Mouse (Mus musculus) spleen, adult 12 weeks (tissue): ENCODE measurements at regions not wholly inside any gene's neighbourhood (a gene's known extent, or its start where the extent isn't known, plus 50 kb on each side); places are given as distances from the start of the nearest gene placed in this dataset.
A peak's percentile ranks its signal among the peaks of the same experiment; 100 is the strongest.

ENCODE experiments used
- DNase-seq: peaks from one replicate; pipeline ENCODE4 v3.0.0; 2022; ENCODE audit warnings: low spot score

DNA sequence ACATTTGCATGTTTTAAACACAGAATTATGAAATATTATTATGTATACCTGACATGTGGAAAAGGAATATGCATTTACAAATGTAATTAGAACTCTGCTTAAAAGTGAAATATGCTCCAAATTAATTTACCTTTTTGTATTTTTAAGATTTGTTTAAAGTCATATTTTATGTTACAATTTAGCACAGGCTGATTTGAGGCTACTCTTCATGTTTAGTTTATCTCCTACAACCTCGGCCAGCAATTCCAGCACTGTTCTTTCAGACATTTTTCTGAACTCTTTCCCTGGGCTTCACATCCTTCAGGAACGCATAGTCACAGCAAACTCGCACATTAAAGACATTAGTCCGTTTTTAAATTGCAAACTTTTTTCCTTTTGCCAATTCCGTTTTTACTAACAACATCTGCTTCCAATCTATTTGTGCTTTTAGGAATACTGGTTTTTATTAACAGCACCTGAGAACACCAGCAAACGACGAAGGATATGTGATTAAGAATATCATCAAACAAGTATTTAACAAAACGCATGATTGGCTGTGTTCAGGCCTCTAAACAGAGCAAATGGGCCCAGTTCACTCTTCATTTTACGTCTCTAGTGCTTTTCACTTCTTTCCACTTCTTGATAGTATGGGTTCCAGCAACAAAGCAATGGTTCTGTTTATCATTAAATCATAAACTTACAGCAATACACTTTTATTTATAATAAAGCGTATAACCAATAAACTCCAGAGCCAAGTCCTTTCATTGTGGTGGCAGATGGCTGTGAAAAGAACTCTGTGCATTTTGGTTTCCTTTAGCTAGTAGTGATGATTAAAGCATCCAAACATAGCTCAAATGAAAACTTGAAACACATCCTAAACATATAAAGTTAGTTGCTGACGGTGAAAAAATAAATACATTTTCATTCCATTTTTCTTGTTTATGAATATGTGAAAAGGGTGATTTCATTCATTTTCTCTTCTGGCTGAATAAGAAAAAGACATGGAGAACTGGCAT is 251.3 kb upstream of the Nfe2l3 start:
- no peak for DNase-seq

DNA sequence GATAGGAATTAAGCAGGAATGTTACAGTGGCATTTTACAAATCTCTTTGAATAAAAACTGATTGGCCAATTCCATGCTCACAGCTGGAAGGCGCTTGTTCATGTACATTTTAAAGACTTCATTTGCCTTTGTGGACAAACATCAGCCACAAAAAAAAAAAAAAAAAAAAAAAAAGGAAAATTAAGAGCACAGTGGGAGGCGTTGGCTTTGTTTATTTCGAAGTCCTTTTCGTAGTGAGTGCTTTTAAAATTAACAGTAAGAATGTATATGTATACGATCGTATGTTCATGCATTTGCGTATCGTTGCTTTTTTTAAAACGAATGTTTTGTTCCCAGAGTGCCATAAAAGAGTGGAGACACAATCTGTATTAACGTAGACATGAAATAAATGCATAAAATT is 250.6 kb upstream of the Nfe2l3 start:
- DNase-seq, result no peak

GRCm38 (mm10) chr6:51182771-51183284 is 249.6 kb upstream of the Nfe2l3 start:
- no peak for DNase-seq

DNA sequence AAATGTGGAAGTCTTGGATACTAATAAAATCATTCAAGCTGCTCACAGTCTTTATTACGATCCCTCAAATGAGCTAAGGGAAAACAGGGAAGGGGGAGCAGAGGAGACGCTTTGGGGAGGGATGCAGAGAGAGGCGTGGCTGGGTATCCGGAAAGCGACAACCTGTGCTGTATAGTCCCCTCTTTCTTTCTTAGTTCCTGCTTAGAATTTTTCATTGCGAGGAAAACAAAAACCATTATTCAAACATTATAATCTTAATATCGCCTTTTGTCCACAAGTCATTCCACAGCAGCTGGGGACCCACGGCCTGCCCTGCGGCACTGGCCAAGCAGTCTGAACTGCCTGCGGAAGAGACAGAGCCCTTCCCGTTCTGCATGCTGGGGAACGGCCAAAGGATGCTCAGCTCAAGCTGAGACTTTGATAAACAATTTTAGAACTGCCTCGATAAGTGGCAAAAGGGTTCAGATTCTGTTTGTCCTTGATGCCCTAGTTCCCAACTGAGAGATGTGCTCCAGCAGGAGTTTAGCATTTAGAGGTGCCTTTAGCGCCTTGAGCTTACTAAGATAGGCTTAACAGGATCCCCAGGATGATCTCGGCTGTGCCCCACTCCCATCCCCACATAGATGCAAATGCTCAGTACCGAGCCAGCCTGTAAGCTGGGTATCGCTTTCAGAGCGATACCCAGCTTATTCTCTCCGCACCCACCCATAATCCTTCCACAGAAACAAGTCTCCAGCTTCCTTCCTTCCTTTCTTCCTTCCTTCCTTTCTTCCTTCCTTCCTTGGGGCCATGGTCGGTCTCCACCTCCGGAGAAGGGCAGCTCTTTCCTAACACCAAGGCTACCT is 248.7 kb upstream of the Nfe2l3 start:
- no peak for DNase-seq

- DNase-seq, result no peak
Measured at GRCm38 (mm10) chr6:51184500-51184899, 248.0 kb upstream of the Nfe2l3 start.

DNA sequence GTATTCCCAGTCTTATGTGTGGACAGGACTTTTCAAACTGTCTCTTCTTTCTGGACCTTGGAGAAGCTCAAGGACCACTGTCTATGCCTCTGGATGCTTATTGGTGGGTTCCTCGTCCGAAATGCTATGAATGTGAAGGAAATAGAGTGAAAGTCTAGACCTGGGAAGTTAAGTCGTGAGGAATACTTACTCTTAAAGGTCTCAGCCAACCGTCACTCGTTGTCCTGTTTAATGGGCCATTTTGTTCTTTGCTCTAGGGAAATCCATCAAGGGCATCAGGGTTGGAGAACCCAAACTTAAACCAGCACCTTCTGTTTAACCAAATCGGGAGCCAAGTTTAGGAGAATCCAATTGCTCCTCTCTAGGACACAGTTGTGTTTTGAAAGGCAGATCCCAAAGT is 247.3 kb upstream of the Nfe2l3 start:
- no peak for DNase-seq

DNA sequence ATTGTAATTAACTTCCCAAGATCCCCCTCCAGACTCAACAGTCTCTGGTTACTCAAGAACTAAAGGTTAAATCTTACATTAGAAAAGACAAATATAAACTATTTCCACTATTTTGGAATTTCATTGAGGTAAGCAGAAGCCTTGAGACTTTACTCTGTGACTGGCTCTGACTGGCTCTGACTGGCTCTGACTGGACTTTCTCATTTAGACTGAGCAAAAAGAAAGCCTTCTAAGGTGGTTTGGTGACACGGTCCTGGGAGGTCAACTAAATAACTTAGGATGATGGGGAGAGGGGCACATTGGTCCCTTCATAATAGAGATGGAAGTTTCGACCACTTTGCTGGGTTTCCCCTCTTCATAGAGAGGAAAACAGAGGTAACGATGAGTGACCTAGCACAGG is 243.3 kb upstream of the Nfe2l3 start:
- DNase-seq, result no peak

DNA sequence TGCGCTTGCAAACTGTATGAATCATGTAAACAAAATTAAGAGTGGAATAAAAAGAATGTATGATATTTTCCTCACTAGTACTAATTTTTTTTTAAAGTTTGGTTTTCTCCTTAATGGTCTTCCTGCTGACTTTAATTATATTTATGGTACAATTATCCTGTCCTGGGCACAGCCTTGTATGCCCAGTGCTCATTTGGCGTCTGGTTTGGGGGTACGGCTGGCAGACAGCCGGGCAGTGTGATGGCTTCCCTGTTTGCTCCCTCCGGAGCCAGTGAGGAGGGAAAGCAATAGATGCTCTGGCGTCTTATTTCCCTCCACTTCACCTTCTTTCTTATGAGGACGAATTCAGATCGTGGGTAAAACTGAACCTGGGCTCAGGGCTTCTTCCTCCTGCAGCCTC is 239.6 kb upstream of the Nfe2l3 start:
- DNase-seq, result no peak

- no peak for DNase-seq
Measured at GRCm38 (mm10) chr6:51193356-51193755, 239.1 kb upstream of the Nfe2l3 start.

DNA sequence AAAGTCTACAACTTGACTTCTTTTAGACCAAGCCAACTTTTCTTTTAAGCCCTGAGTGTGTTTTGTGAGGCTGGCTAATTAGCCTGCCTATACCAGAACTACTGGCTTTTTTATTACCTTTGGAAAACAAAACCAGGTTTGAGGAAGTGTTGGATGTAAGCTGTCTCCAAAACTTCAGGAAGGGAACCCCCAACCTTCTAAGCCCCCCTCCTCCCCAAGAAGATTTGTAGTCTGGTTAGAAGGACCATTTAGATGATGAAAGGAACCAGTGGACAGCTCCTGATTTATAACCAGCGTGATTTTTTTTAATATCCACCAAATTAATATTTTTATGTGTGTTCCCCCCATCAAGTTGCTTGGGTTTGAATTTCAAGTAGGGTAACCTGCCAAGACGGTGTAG is 236.1 kb upstream of the Nfe2l3 start:
- no peak for DNase-seq

GRCm38 (mm10) chr6:51197000-51197774 is 235.3 kb upstream of the Nfe2l3 start:
- no peak for DNase-seq

GRCm38 (mm10) chr6:51200207-51200606 is 232.3 kb upstream of the Nfe2l3 start:
- no peak for DNase-seq

- no peak for DNase-seq
Measured at GRCm38 (mm10) chr6:51200837-51201236, 231.6 kb upstream of the Nfe2l3 start.

DNA sequence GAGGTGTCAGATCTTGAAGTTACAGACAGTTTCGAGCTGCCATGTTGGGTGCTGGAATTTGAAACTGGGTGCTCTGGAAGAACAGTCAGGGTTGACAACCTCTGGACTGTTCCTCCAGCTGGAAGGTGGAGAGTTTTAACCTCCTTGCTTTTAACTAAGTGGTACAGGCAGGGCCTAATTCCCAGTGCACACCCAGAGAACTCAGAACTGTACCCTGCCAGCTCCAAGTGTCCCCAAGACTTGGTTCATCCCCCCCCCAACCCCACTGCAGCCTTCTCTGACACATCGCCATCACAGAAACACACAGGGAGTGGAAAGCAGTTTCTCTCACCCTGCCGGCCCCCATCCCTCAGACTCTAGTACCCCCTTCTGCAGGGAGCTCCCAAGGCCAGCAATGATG is 228.2 kb upstream of the Nfe2l3 start:
- DNase-seq, result no peak

DNA sequence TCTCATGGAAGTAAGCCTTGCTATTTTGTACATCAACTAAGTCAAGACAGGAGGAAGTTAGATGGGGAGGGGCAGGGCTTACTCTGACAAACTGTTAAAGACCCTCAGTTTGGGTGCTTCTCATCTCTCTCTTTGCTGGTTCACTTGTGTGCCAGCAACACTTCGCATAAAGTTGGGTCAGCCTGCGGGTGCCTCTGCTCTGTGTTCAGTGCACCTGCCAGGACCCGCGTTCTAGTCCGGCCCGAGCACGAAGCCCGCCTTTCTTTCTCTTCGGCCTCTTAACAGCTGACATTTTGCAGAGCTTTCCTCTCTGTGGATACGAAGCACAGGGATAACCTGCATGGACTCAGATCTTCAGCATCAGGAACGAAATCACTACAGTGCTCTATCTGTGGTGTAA is 227.1 kb upstream of the Nfe2l3 start:
- no peak for DNase-seq

DNA sequence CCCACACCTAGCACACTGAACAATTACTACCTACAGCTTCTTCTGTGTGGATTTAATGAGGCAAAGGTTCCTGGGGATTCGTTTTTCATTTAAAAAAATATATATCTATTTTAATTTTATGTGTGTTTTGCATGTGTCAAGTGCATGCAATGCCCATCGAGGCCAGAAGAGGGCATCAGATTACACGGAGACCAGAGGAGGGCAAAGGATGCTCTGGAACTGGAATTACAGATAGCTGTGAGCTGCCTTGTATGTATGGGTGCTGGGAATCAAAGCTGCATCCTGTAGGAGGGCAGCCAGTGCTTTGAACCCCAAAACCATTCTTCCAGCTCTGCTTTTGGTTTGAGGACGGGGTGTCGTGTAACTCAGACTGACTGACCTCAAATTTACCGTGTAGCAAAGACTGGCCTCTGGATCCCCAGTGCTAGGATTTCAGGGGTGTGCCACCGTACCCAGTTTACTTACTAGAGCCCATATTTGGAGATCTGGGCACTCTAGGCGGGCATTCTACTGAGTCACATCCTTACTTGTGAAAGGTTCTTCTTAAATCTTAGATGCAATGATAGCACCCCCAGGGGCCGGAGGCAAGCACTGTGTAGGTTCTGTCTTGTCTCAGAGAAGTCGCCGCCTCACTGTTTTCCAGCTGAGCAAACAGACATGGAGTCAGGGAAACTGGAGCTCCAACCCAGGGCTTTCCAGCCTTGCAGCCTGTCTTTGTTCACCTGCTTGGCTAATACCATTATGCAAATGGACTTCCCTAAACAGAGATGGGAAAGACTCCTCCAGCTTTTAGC is 225.6 kb upstream of the Nfe2l3 start:
- peak; percentile 14 for DNase-seq

DNA sequence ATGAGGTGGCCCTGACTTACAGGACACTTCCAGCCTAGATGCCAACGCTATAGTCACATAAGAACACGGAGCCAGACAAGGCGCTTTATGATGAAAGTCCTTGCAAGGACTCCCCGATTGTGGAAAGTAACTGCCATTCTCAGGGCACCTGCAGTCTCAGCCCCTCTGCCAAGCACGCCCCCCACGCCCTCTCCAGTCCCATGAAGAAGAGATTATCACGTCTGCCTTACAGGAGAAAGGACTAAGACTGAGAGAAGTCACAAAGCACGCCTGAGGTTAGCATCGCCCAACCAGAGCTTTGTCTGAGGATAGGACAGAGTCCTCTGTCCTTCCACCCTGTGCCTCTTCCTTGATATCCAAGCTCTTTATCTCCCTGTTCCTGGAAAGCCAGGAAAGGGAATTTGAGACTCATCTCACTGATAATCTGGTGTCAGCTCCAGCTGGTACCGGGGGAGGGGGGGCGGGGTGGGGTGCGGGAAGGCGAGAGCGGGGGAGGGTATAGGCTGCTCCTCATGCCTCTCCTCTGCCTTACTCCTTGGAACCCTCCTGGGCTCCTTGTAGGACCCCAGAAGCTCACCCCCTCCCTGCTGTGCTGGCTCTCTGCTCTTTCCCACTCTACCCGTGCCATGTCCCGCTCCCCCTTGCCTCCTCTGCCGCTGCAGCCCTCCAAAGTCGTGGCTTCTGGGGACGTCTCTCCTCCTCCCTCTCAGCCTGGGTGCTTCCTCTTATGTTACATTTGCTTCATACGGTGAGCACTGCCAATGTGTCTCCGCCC is 224.7 kb upstream of the Nfe2l3 start:
- no peak for DNase-seq

GRCm38 (mm10) chr6:51208660-51209396 is 223.6 kb upstream of the Nfe2l3 start:
- no peak for DNase-seq

- no peak for DNase-seq
Measured at GRCm38 (mm10) chr6:51211418-51211817, 221.1 kb upstream of the Nfe2l3 start.

DNA sequence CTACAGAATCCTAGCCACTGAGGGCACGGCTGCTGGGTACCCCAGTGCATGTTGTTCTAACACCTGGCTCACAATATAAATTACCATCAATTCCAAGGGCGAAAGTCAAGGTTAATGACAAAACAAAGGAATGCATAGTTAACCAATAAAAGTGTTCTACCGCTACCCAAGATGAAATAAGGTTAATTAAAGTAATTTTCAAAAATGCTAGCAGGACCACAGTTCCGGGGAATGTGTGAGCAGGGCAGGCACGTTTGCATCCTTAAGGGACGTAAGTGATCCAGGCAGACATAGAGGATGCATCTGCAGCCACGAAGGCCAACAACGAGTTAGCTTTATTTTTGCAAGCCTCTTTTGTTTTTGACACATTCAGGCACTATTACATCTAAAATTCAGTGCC is 220.3 kb upstream of the Nfe2l3 start:
- DNase-seq, result no peak
